Mouse (Mus musculus) adipose tissue, adult 10 weeks (tissue): ENCODE results near the gene Gm2001. TPM values are rescaled to one million over a fixed set of nuclear protein-coding genes. Genes with fewer than 3 reads are reported as not detected.

Source experiments
- polyA plus RNA-seq: library from polyadenylated mRNA; stranded (reverse); fragments of 350-450 nt; fragmentation: Illumina TruSeq; extraction: RNeasy Lipid Tissue Mini Kit (QIAGEN cat#74804); gene quantifications from one replicate; pipeline ENCODE4 v1.2.3, GENCODE M21; 2014; ENCODE audit warnings: low read depth, low replicate concordance

Gm2001 gene
- not detected for polyA plus RNA-seq

DNA sequence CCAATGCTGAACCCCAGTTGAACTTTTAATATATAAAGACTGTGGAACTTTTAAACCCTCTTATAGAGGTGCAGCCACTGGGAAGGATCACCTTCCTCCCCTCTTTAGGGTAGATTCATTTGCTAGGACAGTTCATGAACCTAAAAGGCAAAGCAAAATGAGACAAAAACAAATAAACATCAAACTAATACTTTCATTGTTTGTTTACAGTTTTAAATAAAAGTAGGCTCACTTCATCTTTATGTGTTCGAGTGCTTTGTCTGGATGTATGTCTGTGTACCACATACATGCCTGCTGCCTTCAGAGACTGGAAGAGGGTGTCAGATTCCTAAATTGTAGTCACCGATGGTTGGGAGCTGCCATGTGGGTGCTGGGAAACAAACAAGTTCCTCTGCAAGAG lies at the start of gene Gm2001:
TSS of gene Gm2001 (minus strand) at position 101 of the 400 bp plus-strand sequence.

DNA sequence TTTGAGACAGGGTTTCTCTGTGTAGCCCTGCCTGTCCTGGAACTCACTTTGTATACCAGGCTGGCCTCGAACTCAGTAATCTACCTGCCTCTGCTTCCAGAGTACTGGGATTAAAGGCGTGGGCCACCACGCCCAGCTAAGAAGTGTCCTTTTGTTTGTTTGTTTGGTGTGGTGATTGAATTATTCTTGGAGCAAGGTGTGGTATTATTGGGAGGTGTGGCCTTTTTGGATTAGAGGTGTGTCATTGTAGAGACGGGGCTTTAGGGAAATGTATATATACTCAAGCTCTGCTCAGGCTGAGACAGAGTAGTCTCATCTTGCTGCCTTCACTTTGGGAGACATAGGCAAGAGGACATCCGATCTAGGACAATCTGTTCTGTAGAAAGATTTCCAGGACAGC lies 31.6 kb upstream of the Gm2001 start, which contains the start of gene Gm2016:
TSS of gene Gm2016 (plus strand) at position 301 of the 400 bp plus-strand sequence.

GRCm38 (mm10) chr12:87816277-87816676 lies 25.9 kb downstream of the Gm2001 start, which contains the start of gene BB287469:
Gene BB287469, plus strand, starts transcription at chr12:87816577.

DNA sequence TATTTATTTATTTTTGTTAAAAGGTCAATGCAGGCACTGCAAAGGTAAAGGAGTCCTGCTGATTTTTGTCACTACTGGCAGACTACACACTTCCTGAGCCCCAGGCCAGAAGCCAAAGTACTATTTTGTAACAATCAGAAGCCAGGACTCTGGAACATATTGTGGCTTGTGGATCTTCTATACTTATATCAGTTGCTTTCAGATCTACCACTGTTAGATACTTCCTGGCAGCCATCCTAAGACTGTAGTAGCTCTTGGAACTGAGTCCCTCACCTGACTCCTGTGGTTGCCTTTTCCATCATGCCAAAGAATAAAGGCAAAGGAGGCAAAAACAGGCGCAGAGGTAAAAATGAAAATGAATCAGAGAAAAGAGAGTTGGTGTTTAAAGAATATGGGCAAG lies 46.9 kb downstream of the Gm2001 start, which contains the start of gene Gm21936:
TSS of gene Gm21936 (plus strand) at position 301 of the 400 bp plus-strand sequence.

Other genes starting within 250 kb of the Gm2001 start
- not detected for gene Oog1, start 239.7 kb downstream of the Gm2001 start, polyA plus RNA-seq
- gene Gm4027, start 223.5 kb downstream of the Gm2001 start, polyA plus RNA-seq = not detected
- not detected for gene Gm16381, start 197.7 kb downstream of the Gm2001 start, polyA plus RNA-seq
- not detected for gene Gm21319, start 66.6 kb downstream of the Gm2001 start, polyA plus RNA-seq
- gene Gm21936, start 46.8 kb downstream of the Gm2001 start, polyA plus RNA-seq = not detected
- not detected for gene BB287469, start 25.8 kb downstream of the Gm2001 start, polyA plus RNA-seq
- gene Gm2016, start 31.7 kb upstream of the Gm2001 start, polyA plus RNA-seq = not detected
- gene Gm2022, start 53.0 kb upstream of the Gm2001 start, polyA plus RNA-seq = not detected
- gene Gm2035, start 77.5 kb upstream of the Gm2001 start, polyA plus RNA-seq = not detected
- gene Gm2042, start 111.7 kb upstream of the Gm2001 start, polyA plus RNA-seq = not detected
- gene Gm2075, start 169.5 kb upstream of the Gm2001 start, polyA plus RNA-seq = not detected
- gene Gm6803, start 176.4 kb upstream of the Gm2001 start, polyA plus RNA-seq = not detected
- not detected for gene Gm2056, start 184.7 kb upstream of the Gm2001 start, polyA plus RNA-seq
- not detected for gene Gm16368, start 241.4 kb upstream of the Gm2001 start, polyA plus RNA-seq